Mouse (Mus musculus): ENCODE results near the gene Ywhae. TPM values are rescaled to one million over a fixed set of nuclear protein-coding genes. Genes with fewer than 3 reads are reported as not detected.
"Not testable (repeated sequence)": the region's sequence is repeated elsewhere in the genome, so short reads cannot be mapped to it uniquely, and the experiment has no call there.

Gene Ywhae
- polyA plus RNA-seq (2014; fragmentation: Nextera tagmentation; extraction: Ambion mirVana): 1,444 and 1,603 TPM in 2 replicates

- peaks cover 34% of the 10 kb centered on the region for H3K4me1 ChIP-seq (ENCODE audit: control insufficient read depth, insufficient read depth, low read length)
- H3K27ac ChIP-seq (ENCODE audit: low read depth, low read length): peak within 1 kb of the TSS; percentile 98
- peak within 1 kb of the TSS; percentile 95 for H3K4me3 ChIP-seq (ENCODE audit: low read depth, low read length)
- DNase-seq (ENCODE audit: low spot score): peak; percentile 96
- H3K4me2 ChIP-seq (ENCODE audit: low read length): peak within 1 kb of the TSS; percentile 89
- peak; percentile 96 for ATAC-seq
- H3K36me3 ChIP-seq (ENCODE audit: control insufficient read depth, insufficient read depth, low read length): no peaks in the 10 kb centered on the region; the same call in 1 of the 2 replicates
- no peaks in the 10 kb centered on the region for H3K27me3 ChIP-seq (replicated peaks; ENCODE audit: control insufficient read depth, insufficient read depth, low read length)
- no peaks in the 10 kb centered on the region for H3K9me3 ChIP-seq (replicated peaks; ENCODE audit: control insufficient read depth, low read length)
- H3K9ac ChIP-seq (ENCODE audit: low read length): peak within 1 kb of the TSS; percentile 99
- under 1% methylated on average over 72 of the region's 76 CpGs for WGBS
Observed at GRCm38 (mm10) chr11:75732434-75733226, at the start of gene Ywhae. TSS of gene Ywhae (plus strand) at chr11:75732869.

- no peak overlapping the region for H3K9ac ChIP-seq (ENCODE audit: low read length)
- no peak overlapping the region for H3K4me2 ChIP-seq (ENCODE audit: low read length)
- H3K9me3 ChIP-seq (replicated peaks; ENCODE audit: control insufficient read depth, low read length): no peaks in the 10 kb centered on the region
- no peak for DNase-seq (ENCODE audit: low spot score)
- no peak overlapping the region for H3K27ac ChIP-seq (ENCODE audit: low read depth, low read length)
- no peaks in the 10 kb centered on the region for H3K27me3 ChIP-seq (replicated peaks; ENCODE audit: control insufficient read depth, insufficient read depth, low read length)
- no peak overlapping the region for H3K4me3 ChIP-seq (ENCODE audit: low read depth, low read length)
- 94% methylated on average over 5 of the region's 5 CpGs for WGBS
- H3K36me3 ChIP-seq (ENCODE audit: control insufficient read depth, insufficient read depth, low read length): peaks cover 11% of the 10 kb centered on the region; the same call in 1 of the 2 replicates
- H3K4me1 ChIP-seq (ENCODE audit: control insufficient read depth, insufficient read depth, low read length): peaks cover 10% of the 10 kb centered on the region
- no peak for ATAC-seq
Observed at GRCm38 (mm10) chr11:75684462-75684861, 48.2 kb upstream of the Ywhae start.

GRCm38 (mm10) chr11:75684956-75685355 lies 47.7 kb upstream of the Ywhae start:
- Histone ChIP-seq H3K36me3 (ENCODE audit: control insufficient read depth, insufficient read depth, low read length) (peaks cover 11% of the 10 kb centered on the region; the same call in 1 of the 2 replicates), H3K4me3 (ENCODE audit: low read depth, low read length) (no peak overlapping the region), H3K4me2 (ENCODE audit: low read length) (no peak overlapping the region), H3K9ac (ENCODE audit: low read length) (no peak overlapping the region), H3K9me3 (replicated peaks; ENCODE audit: control insufficient read depth, low read length) (no peaks in the 10 kb centered on the region), H3K27ac (ENCODE audit: low read depth, low read length) (no peak overlapping the region), H3K4me1 (ENCODE audit: control insufficient read depth, insufficient read depth, low read length) (peaks cover 10% of the 10 kb centered on the region), H3K27me3 (replicated peaks; ENCODE audit: control insufficient read depth, insufficient read depth, low read length) (no peaks in the 10 kb centered on the region)
- ATAC-seq (no peak), DNase-seq (ENCODE audit: low spot score) (no peak)
- 89% methylated on average over 2 of the region's 2 CpGs for WGBS

GRCm38 (mm10) chr11:75687343-75687993 lies 45.2 kb upstream of the Ywhae start:
- DNase-seq (ENCODE audit: low spot score) (no peak), ATAC-seq (no peak)
- H3K27me3 ChIP-seq (replicated peaks; ENCODE audit: control insufficient read depth, insufficient read depth, low read length): no peaks in the 10 kb centered on the region
- H3K4me1 ChIP-seq (ENCODE audit: control insufficient read depth, insufficient read depth, low read length): 0 out of 2 replicates have a peak, but pooled peaks cover 2% of the 10 kb centered on the region
- WGBS: 82% methylated on average over 2 of the region's 2 CpGs
- no peaks in the 10 kb centered on the region for H3K9me3 ChIP-seq (replicated peaks; ENCODE audit: control insufficient read depth, low read length)
- no peak overlapping the region for H3K27ac ChIP-seq (ENCODE audit: low read depth, low read length)
- no peak overlapping the region for H3K4me3 ChIP-seq (ENCODE audit: low read depth, low read length)
- peaks cover 24% of the 10 kb centered on the region for H3K36me3 ChIP-seq (ENCODE audit: control insufficient read depth, insufficient read depth, low read length)
- no peak overlapping the region for H3K9ac ChIP-seq (ENCODE audit: low read length)
- no peak overlapping the region for H3K4me2 ChIP-seq (ENCODE audit: low read length)

- H3K27me3 ChIP-seq (replicated peaks; ENCODE audit: control insufficient read depth, insufficient read depth, low read length): no peaks in the 10 kb centered on the region
- WGBS: 95% methylated on average over 2 of the region's 2 CpGs
Observed at GRCm38 (mm10) chr11:75688132-75688531, 44.5 kb upstream of the Ywhae start.

GRCm38 (mm10) chr11:75689977-75690376 lies 42.7 kb upstream of the Ywhae start:
- no peak overlapping the region for H3K9ac ChIP-seq (ENCODE audit: low read length)
- no peaks in the 10 kb centered on the region for H3K9me3 ChIP-seq (replicated peaks; ENCODE audit: control insufficient read depth, low read length)
- ATAC-seq: no peak
- no peak for DNase-seq (ENCODE audit: low spot score)
- WGBS: 92% methylated on average over 1 of the region's 1 CpGs
- no peak overlapping the region for H3K27ac ChIP-seq (ENCODE audit: low read depth, low read length)
- 0 out of 2 replicates have a peak, but pooled peaks cover 2% of the 10 kb centered on the region for H3K4me1 ChIP-seq (ENCODE audit: control insufficient read depth, insufficient read depth, low read length)
- no peak overlapping the region for H3K4me3 ChIP-seq (ENCODE audit: low read depth, low read length)
- H3K4me2 ChIP-seq (ENCODE audit: low read length): no peak overlapping the region
- peaks cover 31% of the 10 kb centered on the region for H3K36me3 ChIP-seq (ENCODE audit: control insufficient read depth, insufficient read depth, low read length)
- H3K27me3 ChIP-seq (replicated peaks; ENCODE audit: control insufficient read depth, insufficient read depth, low read length): no peaks in the 10 kb centered on the region

More at GRCm38 (mm10) chr11:75688132-75688531, 44.5 kb upstream of the Ywhae start:
- Histone ChIP-seq H3K4me2 (ENCODE audit: low read length) (no peak overlapping the region), H3K4me3 (ENCODE audit: low read depth, low read length) (no peak overlapping the region), H3K27ac (ENCODE audit: low read depth, low read length) (no peak overlapping the region), H3K36me3 (ENCODE audit: control insufficient read depth, insufficient read depth, low read length) (peaks cover 27% of the 10 kb centered on the region), H3K9ac (ENCODE audit: low read length) (no peak overlapping the region), H3K4me1 (ENCODE audit: control insufficient read depth, insufficient read depth, low read length) (0 out of 2 replicates have a peak, but pooled peaks cover 2% of the 10 kb centered on the region), H3K9me3 (replicated peaks; ENCODE audit: control insufficient read depth, low read length) (no peaks in the 10 kb centered on the region)
- DNase-seq (ENCODE audit: low spot score) (no peak), ATAC-seq (no peak)

GRCm38 (mm10) chr11:75691047-75691446 lies 41.6 kb upstream of the Ywhae start:
- Histone ChIP-seq H3K27me3 (replicated peaks; ENCODE audit: control insufficient read depth, insufficient read depth, low read length) (no peaks in the 10 kb centered on the region), H3K4me2 (ENCODE audit: low read length) (no peak overlapping the region), H3K4me1 (ENCODE audit: control insufficient read depth, insufficient read depth, low read length) (0 out of 2 replicates have a peak, but pooled peaks cover 2% of the 10 kb centered on the region), H3K9ac (ENCODE audit: low read length) (no peak overlapping the region), H3K4me3 (ENCODE audit: low read depth, low read length) (no peak overlapping the region), H3K36me3 (ENCODE audit: control insufficient read depth, insufficient read depth, low read length) (peaks cover 32% of the 10 kb centered on the region), H3K27ac (ENCODE audit: low read depth, low read length) (no peak overlapping the region), H3K9me3 (replicated peaks; ENCODE audit: control insufficient read depth, low read length) (no peaks in the 10 kb centered on the region)
- ATAC-seq (no peak), DNase-seq (ENCODE audit: low spot score) (no peak)

- H3K9me3 ChIP-seq (replicated peaks; ENCODE audit: control insufficient read depth, low read length): no peaks in the 10 kb centered on the region
- ATAC-seq (no peak), DNase-seq (ENCODE audit: low spot score) (no peak)
- no peak overlapping the region for H3K4me2 ChIP-seq (ENCODE audit: low read length)
- no peak overlapping the region for H3K4me3 ChIP-seq (ENCODE audit: low read depth, low read length)
- no peak overlapping the region for H3K27ac ChIP-seq (ENCODE audit: low read depth, low read length)
- no peaks in the 10 kb centered on the region for H3K4me1 ChIP-seq (ENCODE audit: control insufficient read depth, insufficient read depth, low read length)
- peaks cover 51% of the 10 kb centered on the region for H3K36me3 ChIP-seq (ENCODE audit: control insufficient read depth, insufficient read depth, low read length)
- 93% methylated on average over 5 of the region's 5 CpGs for WGBS
- H3K9ac ChIP-seq (ENCODE audit: low read length): no peak overlapping the region
- no peaks in the 10 kb centered on the region for H3K27me3 ChIP-seq (replicated peaks; ENCODE audit: control insufficient read depth, insufficient read depth, low read length)
Observed at GRCm38 (mm10) chr11:75693570-75693969, 39.1 kb upstream of the Ywhae start.

GRCm38 (mm10) chr11:75697464-75697863 lies 35.2 kb upstream of the Ywhae start:
- not testable (repeated sequence) for DNase-seq (ENCODE audit: low spot score); H3K4me3 ChIP-seq (ENCODE audit: low read depth, low read length); ATAC-seq; H3K4me2 ChIP-seq (ENCODE audit: low read length); H3K27me3 ChIP-seq (replicated peaks; ENCODE audit: control insufficient read depth, insufficient read depth, low read length); H3K27ac ChIP-seq (ENCODE audit: low read depth, low read length); H3K9me3 ChIP-seq (replicated peaks; ENCODE audit: control insufficient read depth, low read length); H3K9ac ChIP-seq (ENCODE audit: low read length); H3K4me1 ChIP-seq (ENCODE audit: control insufficient read depth, insufficient read depth, low read length)
- peaks cover 65% of the 10 kb centered on the region for H3K36me3 ChIP-seq (ENCODE audit: control insufficient read depth, insufficient read depth, low read length)
- WGBS: 100% methylated on average over 3 of the region's 3 CpGs

All from forebrain, embryonic 14.5 days (tissue).